Mouse (Mus musculus): ENCODE results near the gene C1qtnf2. TPM values are rescaled to one million over a fixed set of nuclear protein-coding genes. Genes with fewer than 3 reads are reported as not detected.

Gene C1qtnf2
- total RNA-seq, 2 experiments from 2014 or later: 11.7 to 12.1 TPM

DNA sequence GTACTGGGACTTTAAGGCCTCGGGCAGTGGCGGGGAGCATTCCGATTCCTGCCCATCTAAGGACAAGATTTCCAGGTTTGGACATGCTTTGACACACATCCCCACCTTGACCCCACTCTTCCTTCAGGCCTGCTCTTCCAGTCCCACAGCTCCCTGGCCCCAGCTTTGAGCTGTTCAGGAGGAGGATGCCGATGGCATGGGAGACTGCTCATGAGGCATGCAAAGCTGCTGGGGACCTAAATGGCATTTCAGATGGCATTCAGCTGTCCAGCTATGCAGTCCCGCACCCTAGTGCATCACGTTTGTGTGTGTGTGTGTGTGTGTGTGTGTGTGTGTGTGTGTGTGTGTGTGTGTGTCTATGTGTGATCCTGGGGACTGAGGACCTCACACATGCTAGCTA, 63.0 kb downstream of the C1qtnf2 start:
- no peak for DNase-seq

DNA sequence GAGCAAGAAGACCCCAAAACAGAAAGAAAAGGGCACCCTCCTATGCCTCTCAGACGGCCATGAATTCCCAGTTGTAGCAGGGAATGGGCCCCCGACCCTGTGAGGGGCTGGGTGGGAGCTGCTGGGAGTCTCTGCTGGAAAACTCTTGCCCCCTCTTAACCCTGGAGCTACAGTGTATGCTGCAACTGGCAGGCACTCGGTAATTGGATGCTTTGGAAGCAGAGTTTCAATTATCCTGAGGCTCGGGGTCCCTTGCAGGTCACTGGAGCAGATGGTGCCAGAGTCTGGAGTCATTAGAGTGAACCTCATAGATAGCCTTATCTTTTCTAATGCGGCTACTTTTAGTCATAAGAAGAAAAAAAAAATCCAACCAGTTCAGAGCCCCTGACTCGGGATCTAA, 65.8 kb downstream of the C1qtnf2 start:
- no peak for DNase-seq

Other genes starting within 250 kb of the C1qtnf2 start
- 10 to 100 TPM; 44.3 to 48.8 TPM for gene Pttg1, start 48.0 kb upstream of the C1qtnf2 start, total RNA-seq (2021)
- gene Slu7, start 40.5 kb upstream of the C1qtnf2 start, total RNA-seq (2021): 10 to 100 TPM; 36.4 to 38.6 TPM
- 1 to 10 TPM; 8.4 to 9.9 TPM for gene Ccnjl, start 54.5 kb downstream of the C1qtnf2 start, total RNA-seq (2021)
- gene 4933415A04Rik, start 112.8 kb downstream of the C1qtnf2 start, total RNA-seq (2021): 1 to 10 TPM; 1.8 TPM
- not detected for gene Fabp6, start 127.3 kb downstream of the C1qtnf2 start, total RNA-seq (2021)
- gene Pwwp2a, start 207.7 kb downstream of the C1qtnf2 start, total RNA-seq (2021): 10 to 100 TPM; 33.2 to 42.0 TPM